Mouse (Mus musculus) naive thymus-derived CD4-positive, alpha-beta T cell, adult 2 months (primary cell): ENCODE data around the gene Gm7257.

Source experiments
- DNase-seq: peaks from one replicate; pipeline ENCODE4 v3.0.0-alpha.2; 2011; ENCODE audit warnings: low read depth

Gm7257 gene

DNA sequence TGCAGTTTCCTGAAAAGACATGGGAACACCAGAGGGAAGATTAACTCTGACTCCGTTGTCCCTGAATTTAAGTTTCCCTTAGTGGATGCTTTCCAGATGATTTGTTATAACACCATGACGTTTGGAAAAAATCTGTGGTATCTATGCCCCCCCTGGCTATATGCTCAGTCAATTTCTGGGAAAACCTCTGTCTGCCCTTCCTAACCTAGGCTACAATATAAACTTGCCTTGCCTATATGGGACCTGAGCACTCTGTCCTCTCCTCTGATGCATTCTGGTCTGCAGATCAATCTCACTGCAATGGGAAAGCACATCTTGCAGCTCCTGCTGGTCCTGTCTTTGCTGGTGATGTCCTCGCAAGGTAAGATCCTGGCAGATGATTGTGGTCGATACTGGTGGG, at the start of gene Gm7257:
TSS of gene Gm7257 (plus strand) at position 301 of the 400 bp plus-strand sequence.
- no peak for DNase-seq

DNA sequence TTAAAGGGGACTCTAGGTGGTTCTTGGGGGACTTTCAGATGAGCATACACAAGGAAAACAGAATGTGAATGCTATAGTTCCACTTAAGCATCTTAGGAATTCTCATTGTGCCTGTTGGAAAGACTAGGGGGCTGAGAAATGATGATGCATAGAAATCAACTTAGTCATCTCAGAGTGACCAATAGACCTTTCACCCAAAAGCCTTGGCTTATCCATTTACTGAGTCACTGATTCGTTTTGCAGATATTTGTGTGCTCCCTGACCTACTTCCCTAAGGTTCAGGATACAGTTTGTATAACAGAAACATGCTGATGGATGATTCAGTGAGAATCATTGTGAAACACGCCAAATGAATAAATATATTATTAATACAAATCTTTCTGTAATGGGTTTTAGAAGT, 28.7 kb upstream of the Gm7257 start:
- no peak for DNase-seq

DNA sequence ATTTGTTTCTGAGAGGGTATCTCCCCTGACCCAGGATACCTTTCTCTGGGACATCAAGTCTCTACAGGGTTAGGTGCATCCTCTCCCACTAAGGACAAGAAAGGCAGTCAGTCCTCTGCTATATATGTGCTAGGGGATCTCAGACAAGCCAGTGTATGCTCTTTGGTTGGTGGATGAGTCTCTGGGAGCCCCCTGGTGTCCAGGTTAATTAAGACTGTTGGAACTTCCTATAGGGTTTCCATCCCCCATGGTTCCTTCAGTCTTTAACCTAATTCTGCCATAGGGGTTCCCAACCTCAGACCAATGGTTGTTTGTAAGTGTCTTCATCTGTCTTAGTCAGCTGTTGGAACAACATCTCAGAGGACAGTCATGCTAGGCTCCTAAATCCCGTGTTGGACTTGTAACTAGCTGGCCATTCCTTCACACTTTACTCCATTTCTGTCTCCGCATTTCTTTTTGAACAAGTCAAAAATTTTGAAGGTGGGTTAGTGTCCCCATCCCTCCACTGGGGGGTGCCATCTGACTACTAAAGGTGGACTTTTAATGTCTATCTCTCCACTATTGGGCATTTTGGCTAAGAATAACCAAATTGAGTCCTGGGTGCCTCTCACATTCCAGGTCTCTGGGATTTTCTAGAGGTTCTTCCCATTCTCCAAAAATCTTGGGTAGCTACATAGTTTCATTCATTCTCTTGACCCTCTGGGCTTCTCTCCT, 3.5 kb downstream of the Gm7257 start:
- no peak for DNase-seq

DNA sequence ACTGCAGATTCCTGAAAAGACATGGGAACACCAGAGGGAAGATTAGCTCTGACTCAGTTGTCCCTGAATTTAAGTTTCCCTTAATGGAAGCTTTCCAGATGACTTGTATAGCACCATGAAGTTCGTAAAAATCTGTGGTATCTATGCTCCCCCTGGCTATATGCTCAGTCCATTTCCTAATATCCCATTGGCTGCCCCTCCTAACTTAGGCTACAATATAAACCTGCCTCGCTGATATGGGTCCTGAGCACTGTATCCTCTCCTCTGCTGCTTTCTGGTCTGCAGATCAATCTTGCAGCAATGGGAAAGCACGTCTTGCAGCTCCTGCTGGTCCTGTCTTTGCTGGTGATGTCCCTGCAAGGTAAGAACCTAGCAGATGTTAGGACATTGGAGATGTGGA, 43.7 kb downstream of the Gm7257 start, which contains the start of gene Gm9513:
TSS of gene Gm9513 (plus strand) at position 301 of the 400 bp plus-strand sequence.
- no peak for DNase-seq
